Mouse (Mus musculus): ENCODE results near the gene Dcun1d1.

GRCm38 (mm10) chr3:35929406-35929805 is 7.8 kb downstream of the Dcun1d1 start:
- TF ChIP-seq POLR2A (IDR thresholded peaks at IDR 0.05; ENCODE audit: borderline replicate concordance, extremely low read depth, low read depth, low read length) (no peak), CTCF (IDR thresholded peaks at IDR 0.05; ENCODE audit: insufficient read depth, low read length) (no peak)
